Mouse (Mus musculus) heart, postnatal 25 days (tissue): ENCODE measurements around the gene Gcn1l1. TPM values are rescaled to one million over a fixed set of nuclear protein-coding genes. Genes with fewer than 3 reads are reported as not detected.
"Not testable (repeated sequence)": the region's sequence is repeated elsewhere in the genome, so short reads cannot be mapped to it uniquely, and the experiment has no call there.

ENCODE experiments used
- DNase-seq: peaks from one replicate; pipeline ENCODE4 v3.0.0; 2022; ENCODE audit warnings: low spot score
- intact Hi-C: fragments of 180-260 bp; cut with DNase I; formaldehyde crosslinking; loops from one replicate; pipeline ENCODE4 v1.15.1; 2025
- total RNA-seq, 2 experiments: library from RNA; stranded (reverse); gene quantifications; 2 replicates each; pipeline ENCODE4 v1.2.3; 2021

The Gcn1l1 gene
- total RNA-seq, 2 experiments from 2014 or later: 38.4 to 42.8 TPM

DNA sequence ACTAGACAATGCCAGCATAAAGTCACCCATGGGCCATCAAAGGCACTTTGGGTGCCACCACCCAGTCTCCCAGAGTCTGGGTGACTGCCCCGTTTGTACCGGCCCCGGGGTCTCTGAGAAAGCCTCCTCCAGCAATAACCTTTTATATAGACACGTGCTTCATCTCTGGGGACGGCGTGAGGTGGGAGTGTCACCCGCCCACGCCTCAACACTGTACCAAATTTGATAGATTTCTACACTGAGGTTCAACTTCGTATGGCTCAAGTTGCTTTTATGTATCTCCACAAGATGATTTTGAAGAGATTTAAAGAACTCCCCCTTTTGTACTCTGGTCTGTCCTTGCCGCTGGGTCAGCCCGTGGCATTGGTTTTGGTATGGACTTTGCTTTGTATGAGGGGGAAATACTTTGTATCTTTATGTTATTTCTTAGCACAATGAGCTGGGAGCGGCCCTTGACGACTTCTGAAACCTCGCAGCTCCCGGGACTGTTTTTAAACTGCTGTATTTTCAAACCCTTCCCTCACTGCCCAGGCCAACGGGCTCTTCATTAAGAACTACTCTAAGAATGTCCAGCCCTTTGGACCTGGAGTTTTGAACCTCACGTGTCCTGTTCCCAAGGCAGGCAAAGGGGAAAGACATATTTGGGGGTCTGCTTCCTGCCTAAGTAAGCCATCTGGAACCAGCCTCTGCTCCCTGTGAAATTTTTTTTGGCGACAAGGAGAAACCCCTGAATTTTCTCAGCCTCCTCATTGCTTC, 10.3 kb upstream of the Gcn1l1 start:
- DNase-seq: no peak
- intact Hi-C loops: no loop called here

DNA sequence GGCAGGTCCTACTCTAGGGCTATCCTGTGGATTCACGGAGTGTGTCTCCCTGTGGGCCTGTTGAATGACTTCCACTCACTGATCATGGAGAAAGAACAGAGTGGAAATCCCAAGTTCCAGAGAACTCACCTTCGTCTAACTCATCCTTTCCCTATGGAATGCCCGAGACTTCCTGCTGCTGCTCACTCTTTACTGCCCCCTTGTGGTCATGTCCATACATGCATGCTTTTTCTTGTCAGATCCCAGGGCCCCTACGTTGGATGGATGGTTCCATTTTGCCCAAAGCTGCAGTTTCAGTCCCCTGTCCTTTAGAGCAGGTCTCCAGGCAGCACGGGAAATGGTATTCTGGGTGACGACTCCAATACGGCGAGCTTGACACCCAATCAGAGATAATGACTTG, 8.8 kb upstream of the Gcn1l1 start:
- intact Hi-C loops: loop anchor here (1.0 kb wide), 1 partner anchor 50 kb away; the partner anchor contains the start of gene Pxn

GRCm38 (mm10) chr5:115558182-115558794, 6.8 kb upstream of the Gcn1l1 start:
- no peak for DNase-seq
- intact Hi-C loops: no loop called here

More for the DNA sequence above, 8.8 kb upstream of the Gcn1l1 start:
- no peak for DNase-seq

- intact Hi-C loops: no loop called here
- peak; percentile 99 for DNase-seq
Measured at GRCm38 (mm10) chr5:115559237-115560101, 5.6 kb upstream of the Gcn1l1 start, which contains the start of gene Rplp0. TSS of gene Rplp0 (plus strand) at chr5:115559467.

GRCm38 (mm10) chr5:115560336-115560905, 4.6 kb upstream of the Gcn1l1 start:
- no peak for DNase-seq
- intact Hi-C loops: no loop called here

DNA sequence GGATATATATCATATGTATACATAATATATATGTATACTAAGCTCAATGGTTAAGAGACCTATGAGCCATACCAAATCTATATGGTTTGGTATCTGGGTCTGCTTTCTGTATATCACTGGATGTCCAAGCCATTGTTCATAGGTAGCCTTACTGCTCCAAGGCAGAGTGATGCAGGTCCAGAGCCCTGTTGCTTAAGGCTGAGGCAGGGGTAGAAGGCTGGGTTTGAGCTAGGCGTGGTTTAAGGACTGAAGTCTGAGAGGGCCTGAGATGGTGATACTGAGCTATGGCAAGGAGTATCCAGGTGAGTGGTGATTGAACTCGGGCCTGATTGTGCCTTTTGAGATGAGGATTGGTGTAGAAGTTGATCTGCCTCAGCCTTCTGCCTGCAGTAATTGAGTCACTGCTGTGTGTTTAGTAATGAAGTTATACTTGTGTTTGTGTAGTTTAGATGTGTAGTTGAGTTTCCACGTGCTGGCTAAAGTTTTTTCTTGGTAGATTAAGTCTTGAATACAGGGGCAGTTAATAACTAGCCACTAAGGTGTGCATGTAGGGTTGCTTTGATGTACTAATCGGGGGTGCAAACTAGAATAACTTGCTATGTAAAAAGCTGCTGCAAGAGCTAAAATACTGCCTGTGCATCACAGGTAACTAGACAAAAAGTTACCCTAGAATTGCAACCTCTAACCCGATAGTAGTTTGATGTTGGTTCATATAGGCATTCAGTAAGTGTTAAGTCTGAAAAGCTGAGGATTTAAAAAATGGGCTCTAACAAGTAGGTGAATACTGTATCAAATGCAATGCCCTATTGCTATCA, 1.1 kb upstream of the Gcn1l1 start:
- intact Hi-C loops: no loop called here
- DNase-seq: no peak

GRCm38 (mm10) chr5:115565403-115565802, 349 bp downstream of the Gcn1l1 start:
- no peak for DNase-seq
- intact Hi-C loops: no loop called here

- intact Hi-C loops: no loop called here
- DNase-seq: no peak
Measured at GRCm38 (mm10) chr5:115568681-115569080, 3.6 kb downstream of the Gcn1l1 start.

DNA sequence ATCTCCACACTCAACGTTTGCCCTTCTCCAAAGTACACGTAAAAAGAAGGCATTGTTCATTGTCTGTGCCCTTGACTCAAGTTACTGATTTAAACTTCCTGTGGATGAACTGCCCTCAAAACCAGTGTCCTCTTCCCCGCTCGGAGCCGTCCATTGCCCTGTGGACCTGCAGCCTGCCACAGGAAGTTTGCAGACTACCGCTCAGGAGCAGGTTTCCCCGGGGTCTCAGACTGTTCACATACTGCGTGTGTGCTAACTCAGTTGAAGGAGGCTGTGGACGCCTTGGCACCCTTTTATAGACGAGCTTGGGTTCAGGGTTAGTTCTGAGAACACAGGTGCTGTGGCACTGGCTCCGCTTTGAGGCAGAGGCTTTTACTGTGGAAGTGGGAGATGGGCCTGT, 4.3 kb downstream of the Gcn1l1 start:
- intact Hi-C loops: no loop called here
- no peak for DNase-seq

DNA sequence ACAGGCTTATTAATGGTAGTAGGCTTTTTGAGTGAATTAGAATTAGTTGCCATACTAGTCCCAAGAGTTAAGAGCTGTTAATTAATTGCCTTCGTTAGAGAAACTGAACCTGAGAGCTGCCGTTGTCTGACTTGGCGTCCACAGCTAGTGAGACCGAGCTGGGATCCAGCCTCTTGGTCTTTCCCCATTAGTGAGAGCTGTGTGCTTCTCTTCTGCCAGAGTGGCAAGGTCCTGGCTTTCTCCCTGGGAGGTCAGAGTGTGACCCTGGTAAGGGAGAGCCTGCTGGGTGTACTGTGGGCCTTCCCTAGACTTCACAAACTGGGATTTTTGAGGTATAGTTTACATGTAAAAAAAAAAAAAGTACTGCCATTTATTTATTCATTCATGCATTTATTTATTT, 4.7 kb downstream of the Gcn1l1 start:
- no peak for DNase-seq
- intact Hi-C loops: no loop called here

- intact Hi-C loops: no loop called here
- no peak for DNase-seq
Measured at GRCm38 (mm10) chr5:115571086-115571485, 6.0 kb downstream of the Gcn1l1 start.

DNA sequence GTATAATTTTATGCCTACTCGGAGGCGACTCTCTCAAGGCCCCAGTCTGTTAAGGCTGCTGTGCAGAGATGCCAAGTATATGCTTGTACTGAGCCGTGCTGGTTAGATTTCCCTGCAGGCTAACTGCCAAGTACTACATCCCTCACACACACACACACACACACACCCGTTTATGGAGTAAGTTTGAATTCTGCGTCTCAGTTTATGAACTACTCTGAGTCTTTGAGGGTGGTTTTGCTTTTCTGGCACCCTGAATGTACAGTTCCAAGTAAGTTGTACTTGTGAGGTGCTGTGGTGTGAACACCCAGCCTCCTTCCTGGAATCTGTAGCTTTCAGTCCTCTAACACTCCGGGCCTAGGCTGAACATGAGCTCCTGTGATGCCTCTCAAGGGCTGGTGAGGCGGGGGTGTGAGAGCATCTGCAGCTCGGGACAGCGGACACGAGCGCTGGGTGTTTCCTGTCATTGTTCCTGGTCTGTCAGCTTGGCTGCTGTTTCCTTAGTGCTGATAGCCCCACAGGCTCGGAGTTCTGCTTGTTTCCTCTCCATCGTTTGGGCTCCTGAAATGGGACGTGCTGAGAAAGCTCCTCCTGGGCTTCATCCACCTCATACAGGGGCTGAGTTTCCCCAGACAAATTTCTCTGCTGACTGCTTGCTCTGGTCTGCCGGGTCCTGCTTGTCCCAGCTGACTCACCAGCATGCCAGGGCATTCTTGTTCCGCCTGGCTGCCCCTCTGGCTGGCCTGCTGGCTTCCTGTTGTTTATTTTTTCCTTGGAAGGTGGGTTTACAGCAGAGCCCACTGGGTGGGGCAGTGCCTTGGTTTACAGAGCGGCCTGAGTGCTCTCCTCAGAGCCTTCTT, 7.9 kb downstream of the Gcn1l1 start:
- intact Hi-C loops: no loop called here
- peak; percentile 58 for DNase-seq

DNA sequence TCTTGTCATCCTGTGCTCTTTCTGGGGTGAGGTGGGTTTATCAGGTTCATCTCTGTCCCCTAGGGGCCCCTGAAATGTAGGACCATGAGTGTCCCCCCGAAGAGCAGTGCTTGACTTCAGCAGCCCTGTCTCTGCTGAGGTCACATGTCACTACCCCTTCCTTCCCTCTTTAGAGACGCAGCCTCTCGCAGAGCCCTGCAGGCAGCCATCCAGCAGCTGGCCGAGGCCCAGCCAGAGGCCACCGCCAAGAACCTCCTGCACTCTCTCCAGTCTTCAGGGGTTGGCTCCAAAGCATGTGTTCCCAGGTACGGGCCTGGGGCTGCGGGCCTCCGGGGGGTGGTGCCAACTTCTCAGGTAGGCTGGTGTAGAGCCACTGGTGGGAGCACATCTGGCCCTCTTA, 9.9 kb downstream of the Gcn1l1 start:
- peak; percentile 42 for DNase-seq
- intact Hi-C loops: no loop called here

DNA sequence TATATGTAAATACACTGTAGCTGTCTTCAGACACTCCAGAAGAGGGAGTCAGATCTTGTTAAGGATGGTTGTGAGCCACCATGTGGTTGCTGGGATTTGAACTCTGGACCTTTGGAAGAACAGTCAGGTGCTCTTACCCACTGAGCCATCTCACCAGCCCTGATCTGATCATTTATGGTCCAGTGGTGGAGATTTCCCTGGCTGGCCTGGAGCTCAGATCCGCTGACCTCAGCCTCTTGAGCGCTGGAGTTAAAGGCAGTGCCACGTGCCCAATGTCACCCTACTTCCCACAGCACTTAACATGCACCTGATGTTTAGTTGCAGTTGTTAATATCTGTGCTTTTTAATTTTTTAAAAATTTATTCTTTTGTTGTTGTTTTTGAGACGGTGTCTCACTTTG, 12.6 kb downstream of the Gcn1l1 start:
- intact Hi-C loops, DNase-seq: not testable (repeated sequence)

GRCm38 (mm10) chr5:115578922-115579321, 13.9 kb downstream of the Gcn1l1 start:
- intact Hi-C loops: no loop called here
- DNase-seq: no peak

DNA sequence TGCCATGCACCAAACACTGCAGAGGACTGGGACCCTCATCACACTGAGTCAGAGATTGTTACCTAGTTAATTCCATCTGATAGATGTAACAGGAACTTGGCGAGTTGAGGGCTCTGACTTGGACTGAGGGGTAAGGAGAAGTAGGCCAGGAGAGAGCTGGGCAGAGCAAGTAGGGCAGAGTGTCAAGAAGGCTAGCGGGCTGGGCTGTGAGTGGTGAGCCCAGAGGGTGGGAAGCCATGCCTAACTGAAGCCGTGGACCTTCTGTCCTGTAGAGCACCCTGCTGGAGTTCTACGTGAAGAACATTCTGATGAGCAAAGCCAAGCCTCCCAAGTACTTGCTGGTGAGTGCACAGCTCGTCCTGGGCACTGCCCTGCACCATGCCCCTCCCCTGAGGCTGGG, 14.3 kb downstream of the Gcn1l1 start:
- intact Hi-C loops: no loop called here
- DNase-seq: no peak

GRCm38 (mm10) chr5:115580229-115581001, 15.4 kb downstream of the Gcn1l1 start:
- intact Hi-C loops: no loop called here

GRCm38 (mm10) chr5:115581662-115582061, 16.6 kb downstream of the Gcn1l1 start:
- DNase-seq: no peak
- intact Hi-C loops: no loop called here

More at GRCm38 (mm10) chr5:115580229-115581001, 15.4 kb downstream of the Gcn1l1 start:
- DNase-seq: no peak
